Mouse (Mus musculus) C2C12 (cell line): ENCODE results near the gene Hcn2.

ENCODE experiments used
- CEBPB ChIP-seq: IDR thresholded peaks from one replicate; pipeline ENCODE4 v1.6.1; 2011; ENCODE audit warnings: low read depth, mild to moderate bottlenecking, control low read depth, moderate library complexity
- CTCF ChIP-seq: IDR thresholded peaks from one replicate; pipeline ENCODE4 v1.5.1; 2011; ENCODE audit not compliant: control insufficient read depth, insufficient read depth, insufficient read length
- MAX ChIP-seq: IDR thresholded peaks from one replicate; pipeline ENCODE4 v1.6.1; 2011; ENCODE audit warnings: mild to moderate bottlenecking, control low read depth
- MYOD1 ChIP-seq: IDR thresholded peaks from one replicate; pipeline ENCODE4 v1.6.1; 2011; ENCODE audit warnings: low read depth; ENCODE audit not compliant: control insufficient read depth, insufficient read length
- MYOG ChIP-seq: IDR thresholded peaks from one replicate; pipeline ENCODE4 v1.6.1; 2011; ENCODE audit not compliant: control insufficient read depth, insufficient read length; ENCODE audit errors: extremely low read depth
- USF1 ChIP-seq: IDR thresholded peaks from one replicate; pipeline ENCODE4 v1.6.1; 2011; ENCODE audit warnings: low read depth, mild to moderate bottlenecking, control low read depth, moderate library complexity

DNA sequence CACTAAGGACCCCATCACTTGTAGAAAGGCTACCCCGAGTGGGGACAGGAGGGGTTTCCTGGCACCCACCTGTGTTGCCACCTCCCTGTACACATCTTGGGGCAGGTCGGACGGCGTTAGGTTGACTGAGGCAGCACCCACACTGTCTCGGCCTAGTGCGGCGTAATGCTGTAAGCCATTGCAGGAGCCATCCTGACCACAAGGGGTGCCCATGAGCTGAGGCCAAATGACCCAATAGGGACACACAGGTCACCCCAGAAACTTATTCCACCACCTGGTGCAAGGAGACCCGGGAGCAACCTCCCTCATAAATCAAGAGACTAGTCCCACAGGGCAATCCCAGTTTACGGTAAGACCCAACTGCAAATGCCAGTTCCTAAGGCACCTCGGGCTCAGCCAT, 21.8 kb downstream of the Hcn2 start:
- no peak for TF ChIP-seq CTCF
- TF ChIP-seq USF1: no peak
- no peak for TF ChIP-seq MAX
- no peak for TF ChIP-seq MYOD1
- TF ChIP-seq CEBPB: no peak
- TF ChIP-seq MYOG: no peak
